Mouse (Mus musculus): Measurements from ENCODE around the gene Cdh4.

Cdh4 gene

DNA sequence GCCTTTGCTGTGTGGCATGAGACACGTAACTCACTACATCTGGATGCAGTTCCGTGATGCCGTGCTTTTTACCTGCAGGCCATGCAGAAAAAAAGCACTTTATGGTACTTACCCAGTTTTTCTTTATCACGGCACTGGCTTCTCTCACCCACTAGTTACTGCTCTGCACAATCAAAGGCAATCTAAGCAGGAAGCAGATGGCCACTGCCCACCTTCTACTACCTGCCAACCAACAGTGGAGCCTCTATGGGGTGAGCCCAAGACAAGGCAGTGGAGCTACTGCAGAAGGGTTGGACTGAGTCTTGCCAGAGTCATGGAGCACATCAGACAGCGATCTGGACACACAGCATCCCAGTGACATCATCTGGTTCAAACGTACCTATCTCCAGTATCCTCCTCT, 481.8 kb downstream of the Cdh4 start:
- TF ChIP-seq GATA4 (IDR thresholded peaks at IDR 0.05; ENCODE audit: insufficient replicate concordance, low read length) = no peak

DNA sequence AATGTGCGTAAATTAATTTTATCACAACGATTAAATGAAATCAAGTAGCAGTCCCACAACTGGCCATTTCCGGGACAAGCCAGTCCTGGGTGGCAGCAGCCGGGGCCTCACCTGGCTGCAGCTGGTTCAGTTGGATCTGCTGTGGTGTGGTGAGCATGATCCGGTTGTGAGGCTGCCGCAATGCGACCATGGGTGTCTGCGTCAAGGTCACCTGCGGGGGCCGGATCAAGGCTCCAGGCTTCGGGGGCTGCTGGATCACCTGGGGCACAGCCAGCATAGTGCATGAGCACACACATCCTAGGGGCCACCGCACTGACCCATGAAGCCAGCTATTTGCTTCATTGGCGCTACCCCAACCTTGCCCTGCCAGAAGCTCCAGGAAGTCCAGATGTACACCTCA, 486.9 kb downstream of the Cdh4 start:
- TF ChIP-seq GATA4 (IDR thresholded peaks at IDR 0.05; ENCODE audit: insufficient replicate concordance, low read length) = no peak

DNA sequence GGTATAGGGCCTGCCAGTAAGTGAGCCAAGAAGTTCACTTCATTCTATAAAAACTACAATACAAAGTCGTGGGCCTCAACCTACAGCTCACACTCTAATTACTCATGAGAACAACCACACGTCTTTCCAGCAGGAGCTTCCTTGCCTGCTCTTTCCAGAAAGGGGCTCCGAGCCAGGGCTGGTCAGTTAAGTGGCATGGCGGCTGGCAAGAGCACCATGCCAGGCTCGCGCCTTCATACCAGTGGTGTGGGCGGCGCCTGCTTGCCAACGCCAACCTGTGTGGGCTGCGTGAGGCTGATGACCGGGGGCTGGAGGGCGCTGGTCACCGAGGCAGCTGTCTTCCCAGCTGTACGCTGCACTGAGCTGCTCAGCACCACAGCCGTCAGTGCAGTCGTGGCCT, 489.5 kb downstream of the Cdh4 start:
- no peak for TF ChIP-seq GATA4 (IDR thresholded peaks at IDR 0.05; ENCODE audit: insufficient replicate concordance, low read length)

DNA sequence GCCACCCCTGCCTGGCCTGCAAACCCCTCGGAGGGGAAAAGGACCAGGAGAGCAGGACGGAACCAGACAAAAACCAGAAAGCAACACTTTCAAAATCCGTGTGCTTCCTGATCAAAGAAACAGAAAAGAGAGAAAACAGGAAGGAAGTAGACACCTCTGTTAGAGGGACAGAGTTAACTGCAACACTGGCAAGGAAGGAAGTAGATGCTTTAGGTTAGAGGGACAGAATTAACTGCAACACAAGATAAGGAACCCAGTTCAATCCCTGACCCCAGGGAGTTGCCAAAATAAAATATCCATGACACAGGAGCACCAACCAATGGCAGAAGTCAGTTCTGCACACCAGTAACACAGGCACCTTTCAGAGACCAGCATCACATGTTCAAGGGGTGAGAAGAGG, 491.9 kb downstream of the Cdh4 start:
- TF ChIP-seq GATA4 (IDR thresholded peaks at IDR 0.05; ENCODE audit: insufficient replicate concordance, low read length) = no peak

DNA sequence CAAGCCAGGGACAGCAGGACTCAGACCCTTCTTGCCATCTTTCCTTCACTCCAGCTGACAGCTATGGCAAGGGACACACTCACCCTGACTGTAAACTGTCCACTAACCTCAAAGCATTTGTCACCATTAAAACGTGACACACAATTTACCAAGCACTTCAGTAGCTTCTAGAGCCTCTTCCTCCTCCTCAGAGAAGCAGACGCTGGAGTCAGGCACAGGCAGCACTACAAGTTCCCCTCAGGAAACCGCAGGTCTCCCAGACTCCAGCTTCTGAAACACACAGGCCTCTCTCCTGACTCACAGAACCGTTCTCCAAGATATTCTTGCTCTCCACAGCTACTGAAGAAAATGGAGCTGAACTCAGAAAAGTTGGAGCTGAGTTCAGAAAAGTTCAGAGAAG, 494.9 kb downstream of the Cdh4 start:
- no peak for TF ChIP-seq GATA4 (IDR thresholded peaks at IDR 0.05; ENCODE audit: insufficient replicate concordance, low read length)

DNA sequence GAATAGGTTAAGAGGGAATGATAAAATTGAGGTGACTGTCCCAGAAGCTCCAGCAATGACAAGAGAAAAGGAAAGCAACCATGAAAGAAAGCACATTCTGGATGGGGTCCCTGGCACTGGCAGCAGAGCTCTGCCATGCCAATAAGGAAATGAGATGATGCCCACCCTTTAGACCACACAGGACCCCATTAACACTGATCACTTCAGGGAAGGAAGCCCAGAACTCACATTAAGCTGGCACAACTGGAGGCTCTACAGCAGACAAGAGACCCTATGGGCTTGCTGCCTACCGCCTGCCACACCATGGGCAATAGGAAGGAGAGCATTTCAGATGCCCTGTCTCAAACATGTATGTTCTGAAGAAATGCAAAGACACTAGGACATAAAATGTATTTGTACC, 499.5 kb downstream of the Cdh4 start:
- no peak for TF ChIP-seq GATA4 (IDR thresholded peaks at IDR 0.05; ENCODE audit: insufficient replicate concordance, low read length)

DNA sequence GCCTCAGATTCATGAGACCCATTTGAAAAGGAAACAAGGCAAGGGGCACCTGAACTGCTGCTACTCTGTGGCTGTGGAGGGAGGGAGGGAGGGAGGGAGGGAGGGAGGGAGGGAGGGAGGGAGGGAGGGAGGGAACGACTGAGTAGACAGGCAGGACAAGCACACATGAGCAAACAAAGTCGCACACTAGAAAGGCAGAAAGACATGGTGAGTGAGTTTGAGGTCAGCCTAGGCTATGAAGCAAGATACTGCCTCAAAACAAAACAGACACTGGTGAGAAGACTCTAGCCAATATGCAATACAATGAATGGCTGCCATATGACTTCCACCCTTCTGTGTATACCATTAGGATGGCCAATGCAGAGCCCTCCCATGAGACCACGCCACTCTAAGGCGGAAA, 502.8 kb downstream of the Cdh4 start:
- no peak for TF ChIP-seq GATA4 (IDR thresholded peaks at IDR 0.05; ENCODE audit: insufficient replicate concordance, low read length)

DNA sequence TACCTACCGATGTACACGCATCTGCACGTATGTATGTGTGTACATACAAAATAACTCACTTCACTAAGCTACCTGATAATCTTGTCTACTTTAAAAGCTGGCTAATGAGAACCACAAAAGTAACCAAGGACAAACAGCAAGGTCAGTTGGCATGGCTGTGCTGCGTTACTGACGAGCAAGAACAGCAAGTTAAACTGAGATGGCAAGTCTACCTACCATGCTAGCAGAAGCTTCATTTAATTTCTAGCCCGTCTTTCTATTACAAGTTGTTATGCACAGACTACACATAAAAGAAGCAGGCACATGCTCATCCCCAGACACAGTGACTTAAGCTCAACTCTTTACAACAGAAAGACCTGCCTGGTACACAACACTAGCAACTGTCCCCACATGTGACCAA, 504.3 kb downstream of the Cdh4 start:
- no peak for TF ChIP-seq GATA4 (IDR thresholded peaks at IDR 0.05; ENCODE audit: insufficient replicate concordance, low read length)

DNA sequence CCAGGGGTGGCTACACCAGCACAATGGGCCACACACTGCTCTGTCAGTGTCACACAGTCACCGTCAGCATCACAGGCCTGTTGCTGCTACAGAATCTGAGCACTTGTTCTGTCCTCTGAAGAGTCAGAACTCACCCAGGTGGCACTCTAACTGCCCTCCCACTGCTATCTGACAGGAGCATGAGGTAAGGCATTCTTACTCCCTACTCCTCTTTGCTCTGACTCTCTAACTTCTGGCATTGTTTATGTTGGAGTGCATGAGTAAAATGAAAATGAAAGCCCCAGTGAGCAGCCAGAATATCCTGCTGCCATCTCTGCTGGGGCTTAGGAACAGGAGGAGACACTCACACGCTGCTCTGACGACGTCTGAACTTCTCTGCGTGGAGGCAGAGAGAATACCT, 505.4 kb downstream of the Cdh4 start:
- no peak for TF ChIP-seq GATA4 (IDR thresholded peaks at IDR 0.05; ENCODE audit: insufficient replicate concordance, low read length)

DNA sequence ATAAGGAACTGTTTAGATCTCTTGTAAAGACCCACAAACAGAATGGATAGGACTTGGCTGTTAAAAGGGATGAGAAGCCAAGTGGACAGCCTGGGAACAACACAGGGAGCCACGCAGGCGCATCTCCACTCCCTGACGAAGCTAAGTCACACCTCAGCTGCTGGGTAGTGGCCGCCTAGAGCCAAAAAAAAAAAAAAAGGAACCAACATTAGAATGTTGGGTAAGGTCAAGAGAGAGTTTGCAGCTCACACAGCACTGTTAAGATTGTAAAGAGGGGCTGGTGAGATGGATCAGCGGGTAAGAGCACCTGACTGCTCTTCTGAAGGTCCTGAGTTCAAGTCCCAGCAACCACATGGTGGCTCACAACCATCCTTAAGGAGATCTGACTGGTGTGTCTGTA, 506.6 kb downstream of the Cdh4 start:
- TF ChIP-seq GATA4 (IDR thresholded peaks at IDR 0.05; ENCODE audit: insufficient replicate concordance, low read length) = no peak
